Mouse (Mus musculus): ENCODE measurements around the gene Slc17a3. TPM values are rescaled to one million over a fixed set of nuclear protein-coding genes. Genes with fewer than 3 reads are reported as not detected.

Gene Slc17a3
- polyA plus RNA-seq, 1 experiment from 2014 or later: not detected

GRCm38 (mm10) chr13:23822213-23822612 lies 17.0 kb upstream of the Slc17a3 start:
- Histone ChIP-seq H3K36me3 (ENCODE audit: insufficient read depth) (no peaks in the 10 kb centered on the region), H3K27me3 (ENCODE audit: insufficient read depth, low read length) (no peaks in the 10 kb centered on the region), H3K4me1 (ENCODE audit: insufficient read depth) (no peaks in the 10 kb centered on the region), H3K4me2 (no peak overlapping the region), H3K27ac (ENCODE audit: low read depth) (no peak overlapping the region), H3K4me3 (ENCODE audit: low read depth, low read length) (no peak overlapping the region), H3K9me3 (ENCODE audit: low read depth, low read length) (no peaks in the 10 kb centered on the region), H3K9ac (no peak overlapping the region)
- ATAC-seq (ENCODE audit: insufficient read depth) (no peak), DNase-seq (no peak)
- TF ChIP-seq CTCF (IDR thresholded peaks at IDR 0.05; ENCODE audit: low read depth): no peak
- WGBS: 56% methylated on average over 3 of the region's 3 CpGs

- DNase-seq (peak; percentile 51), ATAC-seq (ENCODE audit: insufficient read depth) (no peak)
- Histone ChIP-seq H3K4me3 (ENCODE audit: low read depth, low read length) (no peak overlapping the region), H3K9ac (no peak overlapping the region), H3K4me2 (no peak overlapping the region), H3K9me3 (ENCODE audit: low read depth, low read length) (no peaks in the 10 kb centered on the region), H3K4me1 (ENCODE audit: insufficient read depth) (no peaks in the 10 kb centered on the region), H3K36me3 (ENCODE audit: insufficient read depth) (no peaks in the 10 kb centered on the region), H3K27me3 (ENCODE audit: insufficient read depth, low read length) (no peaks in the 10 kb centered on the region), H3K27ac (ENCODE audit: low read depth) (no peak overlapping the region)
- no peak for TF ChIP-seq CTCF (IDR thresholded peaks at IDR 0.05; ENCODE audit: low read depth)
- 54% methylated on average over 3 of the region's 3 CpGs for WGBS
Measured at GRCm38 (mm10) chr13:23826606-23827005, 12.6 kb upstream of the Slc17a3 start.

- no peak overlapping the region for H3K4me2 ChIP-seq
- no peaks in the 10 kb centered on the region for H3K9me3 ChIP-seq (ENCODE audit: low read depth, low read length)
- no peak for ATAC-seq (ENCODE audit: insufficient read depth)
- WGBS: 12% methylated on average over 6 of the region's 6 CpGs
- H3K4me3 ChIP-seq (ENCODE audit: low read depth, low read length): no peak overlapping the region
- H3K27ac ChIP-seq (ENCODE audit: low read depth): no peak overlapping the region
- H3K36me3 ChIP-seq (ENCODE audit: insufficient read depth): no peaks in the 10 kb centered on the region
- H3K9ac ChIP-seq: no peak overlapping the region
- TF ChIP-seq CTCF (IDR thresholded peaks at IDR 0.05; ENCODE audit: low read depth): peak; percentile 75
- DNase-seq: peak; percentile 82
- H3K27me3 ChIP-seq (ENCODE audit: insufficient read depth, low read length): no peaks in the 10 kb centered on the region
- H3K4me1 ChIP-seq (ENCODE audit: insufficient read depth): no peaks in the 10 kb centered on the region
Measured at GRCm38 (mm10) chr13:23833053-23833452, 6.2 kb upstream of the Slc17a3 start.

GRCm38 (mm10) chr13:23834836-23835235 lies 4.4 kb upstream of the Slc17a3 start:
- WGBS: 85% methylated on average over 5 of the region's 5 CpGs
- H3K27ac ChIP-seq (ENCODE audit: low read depth): no peak overlapping the region
- TF ChIP-seq CTCF (IDR thresholded peaks at IDR 0.05; ENCODE audit: low read depth): no peak
- ATAC-seq (ENCODE audit: insufficient read depth) (no peak), DNase-seq (no peak)
- H3K9me3 ChIP-seq (ENCODE audit: low read depth, low read length): no peaks in the 10 kb centered on the region
- no peaks in the 10 kb centered on the region for H3K36me3 ChIP-seq (ENCODE audit: insufficient read depth)
- H3K4me3 ChIP-seq (ENCODE audit: low read depth, low read length): no peak overlapping the region
- no peaks in the 10 kb centered on the region for H3K27me3 ChIP-seq (ENCODE audit: insufficient read depth, low read length)
- no peak overlapping the region for H3K4me2 ChIP-seq
- no peak overlapping the region for H3K9ac ChIP-seq
- H3K4me1 ChIP-seq (ENCODE audit: insufficient read depth): no peaks in the 10 kb centered on the region

- H3K27me3 ChIP-seq (ENCODE audit: insufficient read depth, low read length): no peaks in the 10 kb centered on the region
- H3K27ac ChIP-seq (ENCODE audit: low read depth): no peak overlapping the region
- 87% methylated on average over 5 of the region's 5 CpGs for WGBS
- H3K4me2 ChIP-seq: no peak overlapping the region
- DNase-seq: no peak
- TF ChIP-seq CTCF (IDR thresholded peaks at IDR 0.05; ENCODE audit: low read depth): no peak
- H3K4me3 ChIP-seq (ENCODE audit: low read depth, low read length): no peak overlapping the region
- no peaks in the 10 kb centered on the region for H3K36me3 ChIP-seq (ENCODE audit: insufficient read depth)
- no peaks in the 10 kb centered on the region for H3K4me1 ChIP-seq (ENCODE audit: insufficient read depth)
- H3K9ac ChIP-seq: no peak overlapping the region
- no peak for ATAC-seq (ENCODE audit: insufficient read depth)
- no peaks in the 10 kb centered on the region for H3K9me3 ChIP-seq (ENCODE audit: low read depth, low read length)
Measured at GRCm38 (mm10) chr13:23836630-23837029, 2.6 kb upstream of the Slc17a3 start.

GRCm38 (mm10) chr13:23845851-23846250 lies 6.6 kb downstream of the Slc17a3 start:
- DNase-seq: no peak
- WGBS: 81% methylated on average over 4 of the region's 4 CpGs

GRCm38 (mm10) chr13:23849299-23849698 lies 10.1 kb downstream of the Slc17a3 start:
- ATAC-seq (ENCODE audit: insufficient read depth): no peak
- WGBS: 65% methylated on average over 2 of the region's 2 CpGs
- H3K27me3 ChIP-seq (ENCODE audit: insufficient read depth, low read length): no peaks in the 10 kb centered on the region

More at GRCm38 (mm10) chr13:23845851-23846250, 6.6 kb downstream of the Slc17a3 start:
- H3K4me3 ChIP-seq (ENCODE audit: low read depth, low read length): no peak overlapping the region
- H3K36me3 ChIP-seq (ENCODE audit: insufficient read depth): no peaks in the 10 kb centered on the region
- no peak overlapping the region for H3K9ac ChIP-seq
- H3K27ac ChIP-seq (ENCODE audit: low read depth): no peak overlapping the region
- ATAC-seq (ENCODE audit: insufficient read depth): no peak
- no peaks in the 10 kb centered on the region for H3K4me1 ChIP-seq (ENCODE audit: insufficient read depth)
- no peak for TF ChIP-seq CTCF (IDR thresholded peaks at IDR 0.05; ENCODE audit: low read depth)
- no peaks in the 10 kb centered on the region for H3K9me3 ChIP-seq (ENCODE audit: low read depth, low read length)
- H3K27me3 ChIP-seq (ENCODE audit: insufficient read depth, low read length): no peaks in the 10 kb centered on the region
- no peak overlapping the region for H3K4me2 ChIP-seq

GRCm38 (mm10) chr13:23856401-23856800 lies 17.2 kb downstream of the Slc17a3 start:
- DNase-seq (no peak), ATAC-seq (ENCODE audit: insufficient read depth) (no peak)
- Histone ChIP-seq H3K36me3 (ENCODE audit: insufficient read depth) (no peaks in the 10 kb centered on the region), H3K9ac (no peak overlapping the region), H3K9me3 (ENCODE audit: low read depth, low read length) (no peaks in the 10 kb centered on the region), H3K27me3 (ENCODE audit: insufficient read depth, low read length) (no peaks in the 10 kb centered on the region), H3K4me1 (ENCODE audit: insufficient read depth) (no peaks in the 10 kb centered on the region), H3K4me2 (no peak overlapping the region), H3K27ac (ENCODE audit: low read depth) (no peak overlapping the region), H3K4me3 (ENCODE audit: low read depth, low read length) (no peak overlapping the region)
- 56% methylated on average over 3 of the region's 3 CpGs for WGBS
- TF ChIP-seq CTCF (IDR thresholded peaks at IDR 0.05; ENCODE audit: low read depth): no peak

More at GRCm38 (mm10) chr13:23849299-23849698, 10.1 kb downstream of the Slc17a3 start:
- H3K27ac ChIP-seq (ENCODE audit: low read depth): no peak overlapping the region
- H3K36me3 ChIP-seq (ENCODE audit: insufficient read depth): no peaks in the 10 kb centered on the region
- H3K9ac ChIP-seq: no peak overlapping the region
- H3K4me3 ChIP-seq (ENCODE audit: low read depth, low read length): no peak overlapping the region
- no peaks in the 10 kb centered on the region for H3K9me3 ChIP-seq (ENCODE audit: low read depth, low read length)
- TF ChIP-seq CTCF (IDR thresholded peaks at IDR 0.05; ENCODE audit: low read depth): no peak
- DNase-seq: no peak
- H3K4me2 ChIP-seq: no peak overlapping the region
- H3K4me1 ChIP-seq (ENCODE audit: insufficient read depth): no peaks in the 10 kb centered on the region

Data from lung, embryonic 14.5 days (tissue).